Mouse (Mus musculus) telencephalon, adult 2 months (tissue): ENCODE measurements at regions not wholly inside any gene's neighbourhood (a gene's known extent, or its start where the extent isn't known, plus 50 kb on each side); places are given as distances from the start of the nearest gene placed in this dataset.

Experiments used
- DNase-seq: peaks from one replicate; pipeline ENCODE4 v3.0.0-alpha.2; 2011; ENCODE audit warnings: low read depth, low spot score

DNA sequence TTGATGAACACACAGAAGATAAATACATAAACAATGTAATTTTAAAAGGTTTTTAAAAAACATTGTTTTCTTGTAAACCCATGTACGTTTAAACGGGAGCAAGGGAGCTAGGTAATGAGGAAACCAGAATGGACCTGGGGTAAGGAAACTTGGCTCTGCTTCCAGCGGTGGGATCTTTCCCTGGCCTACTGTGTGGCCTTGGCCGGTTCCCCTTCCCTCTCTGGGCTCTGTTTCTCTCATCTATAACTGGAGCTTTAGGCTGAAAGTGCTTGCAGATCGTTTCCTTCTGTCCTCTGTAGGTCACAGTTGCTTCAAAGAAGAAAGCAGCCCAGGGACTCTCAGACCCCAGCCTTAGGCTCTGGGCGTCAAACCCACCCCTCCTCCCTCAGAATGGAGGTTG lies 285.1 kb upstream of the Zmiz1 start:
- DNase-seq, result no peak

GRCm38 (mm10) chr14:25174402-25174801 lies 284.6 kb upstream of the Zmiz1 start:
- DNase-seq, result no peak

GRCm38 (mm10) chr14:25176206-25176605 lies 282.8 kb upstream of the Zmiz1 start:
- no peak for DNase-seq

DNA sequence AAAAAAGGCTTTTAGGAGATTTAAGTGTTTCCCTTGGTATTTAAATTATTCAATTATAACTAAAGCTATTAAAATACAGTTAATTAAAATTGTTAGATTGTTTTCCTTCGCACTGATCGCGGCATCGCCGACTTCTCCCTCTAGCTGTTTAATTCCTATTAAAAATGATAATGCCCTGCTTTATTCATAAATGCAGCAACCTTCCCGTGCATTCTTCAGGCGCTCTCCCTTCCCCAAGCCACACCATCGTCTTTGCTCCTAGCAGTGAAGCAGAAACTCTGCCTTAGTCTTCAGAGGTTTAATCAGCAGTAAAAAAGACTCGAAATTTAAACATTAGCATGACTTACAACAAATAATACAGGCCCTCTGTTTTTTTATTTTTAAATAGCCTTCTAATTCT lies 278.9 kb upstream of the Zmiz1 start:
- DNase-seq, result no peak

- DNase-seq, result no peak
Measured at GRCm38 (mm10) chr14:25181406-25181805, 277.6 kb upstream of the Zmiz1 start.

- no peak for DNase-seq
Measured at GRCm38 (mm10) chr14:25184042-25184441, 274.9 kb upstream of the Zmiz1 start.

- no peak for DNase-seq
Measured at GRCm38 (mm10) chr14:25184875-25185274, 274.1 kb upstream of the Zmiz1 start.

GRCm38 (mm10) chr14:25185556-25185958 lies 273.4 kb upstream of the Zmiz1 start:
- DNase-seq, result no peak

DNA sequence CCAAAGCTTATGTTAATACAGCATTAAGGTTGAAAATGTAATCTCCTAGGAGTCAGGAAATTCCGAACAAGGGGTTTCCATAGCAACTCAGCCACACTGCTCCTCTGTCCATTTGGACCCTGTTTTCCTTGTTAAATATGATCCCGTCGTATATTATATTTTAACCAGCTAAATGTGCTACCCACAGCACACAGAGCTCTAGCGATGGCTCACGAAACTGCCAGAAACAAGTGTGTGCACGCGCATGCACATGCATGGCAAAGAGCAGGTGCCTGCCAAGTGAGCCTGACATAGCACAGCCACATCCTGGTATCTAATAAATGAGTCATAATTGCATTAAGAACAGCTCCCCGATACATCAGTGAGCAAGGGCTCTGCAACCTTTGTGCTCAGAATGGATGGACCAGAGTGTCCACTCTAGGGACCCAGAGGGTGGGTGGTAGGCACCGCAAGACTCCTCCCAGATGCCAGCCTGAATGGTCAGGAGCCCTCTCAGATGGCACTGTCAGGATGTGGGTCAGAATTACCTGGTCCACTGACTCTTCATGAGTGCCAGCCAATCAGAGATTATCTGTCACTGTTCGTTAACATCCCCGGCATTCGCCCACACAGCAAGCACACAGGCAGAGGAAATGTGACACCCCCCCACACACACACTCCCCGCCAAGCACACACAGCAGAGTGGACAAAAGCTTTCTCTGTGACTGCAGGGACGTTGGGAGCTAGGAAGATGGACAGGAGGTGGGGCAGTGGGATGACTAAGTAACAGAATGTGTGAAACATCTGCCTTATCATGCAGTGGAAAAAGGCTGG lies 272.8 kb upstream of the Zmiz1 start:
- peak; percentile 50 for DNase-seq

- DNase-seq, result peak; percentile 57
Measured at GRCm38 (mm10) chr14:25187715-25188114, 271.3 kb upstream of the Zmiz1 start.

DNA sequence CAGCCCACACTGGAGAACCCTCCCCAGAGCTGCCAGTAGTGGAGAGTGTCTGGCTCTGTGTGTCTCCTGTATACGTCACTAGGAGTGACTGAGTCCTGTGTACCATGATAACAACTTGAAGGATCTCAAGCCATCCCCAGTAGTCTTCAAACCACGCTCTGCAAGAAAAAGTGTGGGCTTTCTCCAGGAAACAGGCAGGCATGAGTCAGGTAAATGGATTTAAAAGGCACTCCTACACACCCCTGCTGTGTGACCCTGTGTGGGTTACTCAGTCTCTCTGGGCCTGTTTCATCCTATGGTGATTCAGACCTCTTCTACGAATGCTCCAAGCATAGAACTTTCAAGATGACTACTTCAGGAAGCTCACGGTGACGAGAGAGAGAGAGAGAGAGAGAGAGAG lies 269.7 kb upstream of the Zmiz1 start:
- DNase-seq, result no peak

- DNase-seq, result no peak
Measured at GRCm38 (mm10) chr14:25190680-25191270, 268.2 kb upstream of the Zmiz1 start.

DNA sequence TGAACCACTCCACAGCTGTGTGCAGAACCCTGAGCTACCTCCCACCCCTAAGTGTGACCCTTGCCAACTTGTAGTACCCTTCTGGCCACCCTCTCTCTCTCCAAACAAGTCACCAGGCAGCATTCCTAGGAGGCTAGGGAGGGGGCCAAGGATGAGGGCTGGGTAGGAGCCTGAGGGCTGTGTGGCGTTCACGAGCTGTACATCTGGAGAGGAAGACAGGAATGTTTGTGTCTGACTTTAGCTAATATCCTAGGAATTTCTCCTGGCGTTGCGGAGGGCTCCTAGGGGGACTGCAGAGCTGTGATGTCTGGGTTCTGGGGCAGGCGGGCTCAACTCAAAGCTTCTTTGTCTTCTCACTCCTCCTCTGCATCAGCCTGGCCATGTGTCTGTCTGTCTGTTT lies 262.2 kb upstream of the Zmiz1 start:
- no peak for DNase-seq

- no peak for DNase-seq
Measured at GRCm38 (mm10) chr14:25199900-25200299, 259.1 kb upstream of the Zmiz1 start.

DNA sequence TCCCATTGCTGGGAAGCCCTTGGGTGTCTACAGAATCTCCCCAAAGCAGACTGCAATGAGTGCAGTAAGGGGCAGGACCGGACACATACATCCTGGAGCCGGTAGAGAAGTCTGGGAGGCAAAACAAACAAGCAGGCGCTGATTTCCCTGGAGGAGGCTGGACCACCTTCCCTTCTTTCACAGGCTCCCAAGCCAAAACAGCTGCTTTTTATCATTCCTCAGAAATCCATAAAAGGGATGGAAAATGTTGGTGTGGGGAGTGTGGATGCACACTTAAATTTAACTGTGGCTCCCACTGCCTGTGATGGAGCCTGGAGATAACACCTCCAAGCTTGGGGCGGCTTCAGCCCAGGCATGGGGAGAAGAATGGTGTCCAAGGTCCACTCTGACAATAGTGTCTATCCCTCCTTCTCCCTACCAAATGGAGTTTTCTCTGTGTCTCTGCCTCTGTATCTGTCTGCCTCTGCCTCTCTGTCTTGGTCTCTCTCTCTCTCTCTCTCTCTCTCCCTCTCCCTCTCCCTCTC lies 258.3 kb upstream of the Zmiz1 start:
- DNase-seq, result no peak

- no peak for DNase-seq
Measured at GRCm38 (mm10) chr14:25202312-25202711, 256.7 kb upstream of the Zmiz1 start.

DNA sequence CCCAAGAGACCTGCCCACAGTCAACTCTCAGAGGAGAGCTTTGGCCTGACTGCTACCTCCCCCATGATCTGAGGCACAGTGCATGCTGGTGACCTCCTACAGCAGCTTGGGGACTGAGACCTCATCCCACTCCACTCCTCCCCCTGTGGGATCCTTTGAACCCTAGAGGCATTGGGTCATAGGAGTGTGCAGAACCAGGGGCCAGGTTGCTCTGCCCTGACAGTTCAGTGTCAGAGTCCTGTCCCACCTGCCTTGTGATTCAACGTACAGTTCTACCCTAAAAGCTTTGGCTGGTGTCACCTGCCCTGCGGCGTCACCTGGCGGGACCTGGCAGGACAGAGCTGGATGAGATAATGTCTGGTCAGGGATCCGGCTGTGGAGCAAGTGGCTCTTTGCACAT lies 254.9 kb upstream of the Zmiz1 start:
- no peak for DNase-seq

- DNase-seq, result no peak
Measured at GRCm38 (mm10) chr14:25206855-25207254, 252.1 kb upstream of the Zmiz1 start.

- no peak for DNase-seq
Measured at GRCm38 (mm10) chr14:25207422-25207821, 251.6 kb upstream of the Zmiz1 start.

GRCm38 (mm10) chr14:25208221-25209056 lies 250.5 kb upstream of the Zmiz1 start:
- DNase-seq, result no peak

GRCm38 (mm10) chr14:25213056-25213455 lies 245.9 kb upstream of the Zmiz1 start:
- DNase-seq, result no peak

DNA sequence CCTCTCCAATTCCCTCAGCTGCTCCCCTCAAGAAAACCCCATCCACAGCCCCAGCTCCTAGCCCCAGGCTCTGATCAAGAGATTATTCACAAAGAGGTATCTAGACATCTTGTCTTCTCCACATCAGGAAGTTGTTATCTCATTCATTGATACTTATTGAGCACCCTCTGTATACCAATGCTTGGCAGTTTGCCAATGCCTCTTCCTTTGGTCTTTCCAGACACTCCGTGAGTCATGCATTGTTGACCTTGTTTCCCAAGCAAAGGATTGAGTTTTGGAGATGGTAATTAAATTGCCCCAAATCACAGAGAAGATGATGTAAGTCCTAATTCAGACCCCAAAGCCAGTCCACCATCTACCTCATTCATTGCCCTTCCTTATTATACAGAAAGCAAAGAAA lies 235.9 kb upstream of the Zmiz1 start:
- no peak for DNase-seq
